Mouse (Mus musculus) heart, embryonic 15.5 days (tissue): ENCODE measurements around the gene Lrriq1. TPM values are rescaled to one million over a fixed set of nuclear protein-coding genes. Genes with fewer than 3 reads are reported as not detected.

Experiments used
- ATAC-seq: fragments of 200-750 bp; cut with Nextera tagmentation; replicated peaks from 2 replicates; pipeline ENCODE4 v1.8.0; 2017; ENCODE audit warnings: low read depth, moderate TSS enrichment; ENCODE audit not compliant: insufficient number of reproducible peaks, insufficient read depth, low FRiP score
- H3K27ac ChIP-seq: fragments of 300-500 bp; sonication (generic); 2 replicates; pipeline ENCODE4 v1.5.1; 2015; ENCODE audit warnings: mild to moderate bottlenecking, inconsistent platforms
- H3K27me3 ChIP-seq: fragments of 300-500 bp; sonication (generic); 2 replicates; pipeline ENCODE4 v1.6.1; 2015; ENCODE audit warnings: inconsistent platforms
- H3K36me3 ChIP-seq: fragments of 300-500 bp; sonication (generic); 2 replicates; pipeline ENCODE4 v1.6.1; 2015; ENCODE audit warnings: mild to moderate bottlenecking, inconsistent platforms
- H3K4me1 ChIP-seq: fragments of 300-500 bp; sonication (generic); replicated peaks from 2 replicates; pipeline ENCODE4 v1.6.1; 2015; ENCODE audit warnings: inconsistent platforms
- H3K4me2 ChIP-seq: fragments of 300-500 bp; sonication (generic); 2 replicates; pipeline ENCODE4 v1.6.1; 2015; ENCODE audit warnings: inconsistent platforms, mild to moderate bottlenecking, moderate library complexity
- H3K4me3 ChIP-seq: fragments of 300-500 bp; sonication (generic); 2 replicates; pipeline ENCODE4 v1.5.1; 2015; ENCODE audit warnings: mild to moderate bottlenecking, inconsistent platforms
- H3K9ac ChIP-seq: fragments of 300-500 bp; sonication (generic); 2 replicates; pipeline ENCODE4 v1.6.1; 2015; ENCODE audit warnings: mild to moderate bottlenecking, inconsistent platforms
- H3K9me3 ChIP-seq: fragments of 300-500 bp; sonication (generic); replicated peaks from 2 replicates; pipeline ENCODE4 v1.6.1; 2016; ENCODE audit warnings: inconsistent platforms
- WGBS: fragments of 180-500 bp; shearing (Covaris S2); methylation state at CpG from one replicate; pipeline ENCODE4 v1.1.7; 2015; ENCODE audit warnings: mixed read lengths; 5-methylcytosine and 5-hydroxymethylcytosine counted together
- polyA plus RNA-seq: library from polyadenylated mRNA; unstranded; fragments of >200 nt; fragmentation: Nextera tagmentation; extraction: Ambion mirVana; gene quantifications from 2 replicates; pipeline ENCODE4 v1.2.1, GENCODE M21; 2015

Gene Lrriq1
- polyA plus RNA-seq, 1 experiment from 2014 or later = 0.06 TPM

DNA sequence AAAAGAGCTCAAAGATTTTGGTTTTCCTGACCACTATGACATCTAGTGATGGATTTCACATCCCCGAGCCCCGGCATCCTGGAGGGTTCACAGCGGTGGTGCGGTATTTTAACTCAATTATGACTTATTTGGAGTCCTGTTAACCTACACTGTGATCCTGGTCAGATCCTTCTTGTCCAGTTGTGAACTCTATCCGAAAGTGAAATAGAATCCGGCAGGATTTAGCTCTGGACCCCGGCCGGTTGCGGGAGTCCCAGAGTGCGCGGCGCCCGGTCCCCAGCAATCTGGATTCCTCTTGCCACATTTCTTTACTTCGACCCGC lies 208.2 kb downstream of the Lrriq1 start:
- no peak overlapping the region for H3K27ac ChIP-seq
- H3K4me3 ChIP-seq = peak overlapping the region; percentile 48
- under 1% methylated on average over 15 of the region's 15 CpGs for WGBS
- H3K9ac ChIP-seq = no peak overlapping the region
- no peaks in the 10 kb centered on the region for H3K9me3 ChIP-seq
- H3K4me2 ChIP-seq = peak overlapping the region; percentile 76
- H3K4me1 ChIP-seq = peaks cover 20% of the 10 kb centered on the region
- peaks cover 76% of the 10 kb centered on the region for H3K27me3 ChIP-seq
- no peaks in the 10 kb centered on the region for H3K36me3 ChIP-seq
- no peak for ATAC-seq

DNA sequence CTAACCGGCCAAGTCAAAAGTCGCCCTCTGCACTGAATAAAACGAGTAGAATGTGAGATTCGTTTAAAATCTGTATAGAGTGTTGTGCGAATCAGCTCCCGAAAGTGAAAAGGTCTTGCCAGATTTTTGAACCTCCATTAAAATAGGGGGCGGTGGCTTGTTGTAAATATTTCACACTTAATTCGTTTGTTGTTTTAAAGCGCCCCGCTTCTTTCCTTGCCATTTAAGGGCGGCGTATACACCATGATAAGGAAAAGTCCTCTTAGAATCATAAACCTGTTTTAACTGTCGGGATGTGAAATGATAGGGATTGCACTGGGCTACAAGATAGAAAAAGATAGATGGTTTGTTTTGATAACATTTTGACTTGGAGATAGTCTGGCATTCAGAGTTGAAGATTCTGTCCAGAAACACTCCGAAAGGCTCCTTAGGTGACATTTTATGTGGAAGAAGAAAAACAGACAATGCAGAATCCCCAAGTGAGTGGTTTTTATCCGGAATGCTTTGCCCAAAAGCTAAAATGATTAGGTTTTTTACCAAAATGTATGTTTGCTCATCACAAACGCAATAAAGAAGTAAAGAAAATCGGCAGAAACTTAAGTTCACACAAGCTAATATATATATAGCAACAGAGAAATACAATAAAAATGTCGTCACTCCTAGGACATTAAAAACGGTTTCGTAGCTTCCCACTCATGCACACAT lies 208.7 kb downstream of the Lrriq1 start:
- no peak for ATAC-seq
- Histone ChIP-seq H3K9me3 (no peaks in the 10 kb centered on the region), H3K4me2 (peak overlapping the region; percentile 76; the same call in 1 of the 2 replicates), H3K27ac (no peak overlapping the region), H3K4me3 (peak overlapping the region; percentile 48), H3K27me3 (peaks cover 70% of the 10 kb centered on the region), H3K9ac (no peak overlapping the region), H3K36me3 (no peaks in the 10 kb centered on the region), H3K4me1 (peaks cover 20% of the 10 kb centered on the region)
- WGBS = 2% methylated on average over 20 of the region's 20 CpGs

DNA sequence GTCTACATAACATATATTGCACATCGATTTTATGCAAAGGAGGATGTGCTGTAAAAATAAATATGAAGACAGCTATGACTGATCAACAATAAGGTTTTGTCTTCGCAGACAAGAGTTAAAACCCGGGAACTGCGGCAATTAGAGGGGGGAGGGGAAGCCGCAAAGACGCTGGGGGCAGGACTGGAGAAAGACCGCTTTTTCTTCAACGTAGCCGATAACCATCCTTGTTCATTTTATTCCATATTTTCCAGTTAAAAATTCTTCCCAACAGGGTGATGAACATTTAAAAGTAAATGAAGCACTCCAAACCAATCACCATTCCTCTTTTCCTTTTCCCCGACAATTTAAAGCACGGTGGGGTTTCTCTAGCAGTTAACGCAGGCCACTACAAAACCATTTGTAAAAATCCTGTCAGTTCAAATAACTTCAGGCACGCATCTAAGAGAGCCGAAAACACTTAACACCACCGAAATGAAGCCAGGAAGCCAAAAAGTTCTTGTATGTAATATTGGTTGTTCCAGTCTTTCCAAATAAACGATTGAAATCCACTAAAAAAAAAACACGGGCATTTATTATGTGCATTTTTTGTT lies 209.4 kb downstream of the Lrriq1 start:
- Histone ChIP-seq H3K27ac (no peak overlapping the region), H3K4me2 (no peak overlapping the region), H3K4me1 (peaks cover 20% of the 10 kb centered on the region), H3K27me3 (peaks cover 64% of the 10 kb centered on the region), H3K4me3 (no peak overlapping the region), H3K9me3 (no peaks in the 10 kb centered on the region), H3K9ac (no peak overlapping the region), H3K36me3 (no peaks in the 10 kb centered on the region)
- 2% methylated on average over 17 of the region's 17 CpGs for WGBS
- ATAC-seq = no peak

DNA sequence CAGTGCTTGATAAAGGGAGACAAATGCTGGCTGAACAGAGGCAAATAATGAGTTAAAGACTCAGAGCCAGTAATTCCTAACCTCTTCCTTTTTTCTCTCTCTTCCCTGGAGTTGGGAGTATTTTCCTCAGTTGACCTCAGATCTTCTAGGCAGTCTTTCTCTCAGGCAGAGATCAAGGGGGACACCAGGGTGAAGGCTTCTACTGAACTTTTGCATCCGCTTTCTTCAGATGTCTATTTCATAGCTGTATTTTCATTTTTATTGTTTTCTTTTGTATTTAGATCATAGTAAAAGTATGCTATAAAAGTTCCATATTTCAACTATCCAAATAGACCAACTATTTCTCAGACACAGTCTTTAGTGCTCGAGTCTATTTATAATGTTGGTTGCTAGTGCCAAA lies 233.6 kb downstream of the Lrriq1 start:
- 67% methylated on average over 2 of the region's 2 CpGs for WGBS
- Histone ChIP-seq H3K4me1 (no peaks in the 10 kb centered on the region), H3K9me3 (no peaks in the 10 kb centered on the region)

DNA sequence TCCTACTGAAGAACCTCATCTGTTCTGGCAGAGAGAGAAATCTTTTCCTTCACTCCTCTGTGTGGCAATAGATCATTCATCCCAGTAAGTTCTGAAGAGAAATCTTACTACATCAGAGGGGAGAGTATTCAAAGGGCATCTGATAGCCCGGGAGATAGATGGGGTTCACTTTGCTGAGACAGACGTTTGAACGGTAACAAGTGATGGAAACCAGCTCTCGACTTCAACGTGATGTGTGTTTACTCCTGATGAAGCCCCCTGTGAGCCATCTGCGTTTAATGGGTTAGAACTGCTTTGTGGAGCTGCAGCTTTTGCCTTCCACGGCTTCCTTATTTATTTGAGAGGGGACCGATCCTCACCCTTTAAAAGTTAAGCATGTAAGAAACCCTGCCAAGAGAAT lies 235.2 kb downstream of the Lrriq1 start:
- no peaks in the 10 kb centered on the region for H3K4me1 ChIP-seq
- no peaks in the 10 kb centered on the region for H3K27me3 ChIP-seq
- no peak for ATAC-seq
- H3K27ac ChIP-seq = no peak overlapping the region
- no peaks in the 10 kb centered on the region for H3K36me3 ChIP-seq
- H3K9me3 ChIP-seq = no peaks in the 10 kb centered on the region
- no peak overlapping the region for H3K4me3 ChIP-seq
- no peak overlapping the region for H3K9ac ChIP-seq
- WGBS = 18% methylated on average over 8 of the region's 8 CpGs
- no peak overlapping the region for H3K4me2 ChIP-seq

More for the DNA sequence above, 233.6 kb downstream of the Lrriq1 start:
- Histone ChIP-seq H3K9ac (no peak overlapping the region), H3K27me3 (no peaks in the 10 kb centered on the region), H3K4me2 (no peak overlapping the region), H3K27ac (no peak overlapping the region), H3K36me3 (no peaks in the 10 kb centered on the region), H3K4me3 (no peak overlapping the region)
- no peak for ATAC-seq

DNA sequence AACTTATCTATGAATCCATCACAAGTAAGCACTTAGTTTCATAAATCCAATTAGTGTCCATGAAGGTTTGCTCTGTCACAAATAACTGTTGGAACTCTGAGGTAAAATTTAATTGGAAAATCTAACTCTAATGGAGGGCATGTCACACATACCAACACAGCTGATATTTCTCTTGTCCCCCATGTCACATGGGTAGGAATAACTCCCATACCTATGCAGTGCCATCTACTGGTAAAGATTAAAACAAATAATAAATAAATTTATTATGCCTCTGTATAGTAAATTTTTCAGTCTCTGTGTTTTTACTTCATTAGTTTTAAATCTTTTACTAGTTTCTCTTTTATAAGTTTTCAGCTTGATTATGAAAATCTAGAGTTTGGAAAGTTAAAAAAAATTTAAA lies 236.5 kb downstream of the Lrriq1 start:
- no peaks in the 10 kb centered on the region for H3K4me1 ChIP-seq

More for the DNA sequence above, 236.5 kb downstream of the Lrriq1 start:
- no peak overlapping the region for H3K4me2 ChIP-seq
- no peaks in the 10 kb centered on the region for H3K9me3 ChIP-seq
- no peaks in the 10 kb centered on the region for H3K36me3 ChIP-seq
- no peaks in the 10 kb centered on the region for H3K27me3 ChIP-seq
- H3K4me3 ChIP-seq = no peak overlapping the region
- no peak overlapping the region for H3K27ac ChIP-seq
- H3K9ac ChIP-seq = no peak overlapping the region
- ATAC-seq = no peak

Other genes starting within 250 kb of the Lrriq1 start
- 0.34 and 0.67 TPM in 2 replicates for gene Alx1, start 206.1 kb downstream of the Lrriq1 start, polyA plus RNA-seq
- 0.47 and 1.2 TPM in 2 replicates for gene Slc6a15, start 131.5 kb upstream of the Lrriq1 start, polyA plus RNA-seq